Mouse (Mus musculus) intestine, embryonic 15.5 days (tissue): ENCODE results near the gene Mapkapk3. TPM values are rescaled to one million over a fixed set of nuclear protein-coding genes. Genes with fewer than 3 reads are reported as not detected.

Experiments used
- ATAC-seq: fragments of 200-750 bp; cut with Nextera tagmentation; 2 replicates; pipeline ENCODE4 v1.8.0; 2017; ENCODE audit warnings: moderate TSS enrichment, moderate library complexity
- H3K27ac ChIP-seq: fragments of 300-500 bp; sonication (generic); 2 replicates; pipeline ENCODE4 v1.5.1; 2015; ENCODE audit warnings: mild to moderate bottlenecking, inconsistent platforms
- H3K27me3 ChIP-seq: fragments of 300-500 bp; sonication (generic); replicated peaks from 2 replicates; pipeline ENCODE4 v1.6.1; 2015; ENCODE audit warnings: inconsistent platforms
- H3K36me3 ChIP-seq: fragments of 300-500 bp; sonication (generic); 2 replicates; pipeline ENCODE4 v1.6.1; 2015; ENCODE audit warnings: inconsistent platforms
- H3K4me1 ChIP-seq: fragments of 300-500 bp; sonication (generic); replicated peaks from 2 replicates; pipeline ENCODE4 v1.6.1; 2015; ENCODE audit warnings: inconsistent platforms
- H3K4me2 ChIP-seq: fragments of 300-500 bp; sonication (generic); replicated peaks from 2 replicates; pipeline ENCODE4 v1.6.1; 2015; ENCODE audit warnings: mild to moderate bottlenecking, inconsistent platforms
- H3K4me3 ChIP-seq: fragments of 300-500 bp; sonication (generic); replicated peaks from 2 replicates; pipeline ENCODE4 v1.5.1; 2015; ENCODE audit warnings: inconsistent platforms
- H3K9ac ChIP-seq: fragments of 300-500 bp; sonication (generic); 2 replicates; pipeline ENCODE4 v1.6.1; 2015; ENCODE audit warnings: inconsistent platforms
- H3K9me3 ChIP-seq: fragments of 300-500 bp; sonication (generic); 2 replicates; pipeline ENCODE4 v1.6.1; 2016; ENCODE audit warnings: inconsistent platforms
- WGBS: fragments of 180-500 bp; shearing (Covaris S2); methylation state at CpG from one replicate; pipeline ENCODE4 v1.1.7; 2015; 5-methylcytosine and 5-hydroxymethylcytosine counted together
- polyA plus RNA-seq: library from polyadenylated mRNA; unstranded; fragments of >200 nt; fragmentation: Nextera tagmentation; extraction: Ambion mirVana; gene quantifications from 2 replicates; pipeline ENCODE4 v1.2.1, GENCODE M21; 2015

Mapkapk3 gene
- polyA plus RNA-seq, 1 experiment from 2014 or later, result 34.8 TPM

DNA sequence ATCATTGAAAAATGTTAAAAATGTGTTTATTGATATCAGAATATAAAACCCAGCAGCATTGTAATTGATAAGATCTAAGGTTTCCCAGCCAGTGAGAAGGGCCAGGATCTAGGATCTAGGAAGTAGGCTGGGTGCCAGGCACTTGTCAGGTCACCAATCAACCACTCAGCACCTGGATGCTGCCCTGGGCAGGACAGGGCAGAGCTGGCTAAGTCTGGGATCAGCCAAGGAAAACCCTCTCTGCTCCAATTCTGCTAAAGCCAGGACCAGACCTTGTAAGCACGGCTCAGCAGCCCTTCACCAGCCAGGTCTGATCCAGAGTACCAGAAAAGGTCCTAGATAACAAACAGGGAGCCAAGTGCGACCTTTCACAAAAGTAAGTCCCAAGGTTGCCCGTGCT lies 34.8 kb downstream of the Mapkapk3 start:
- H3K4me3 ChIP-seq, result no peak overlapping the region
- H3K4me2 ChIP-seq, result no peak overlapping the region
- H3K9ac ChIP-seq, result no peak overlapping the region
- H3K27ac ChIP-seq, result no peak overlapping the region
- H3K9me3 ChIP-seq, result no peaks in the 10 kb centered on the region
- WGBS, result 83% methylated on average over 3 of the region's 3 CpGs
- no peaks in the 10 kb centered on the region for H3K36me3 ChIP-seq
- ATAC-seq, result no peak
- H3K4me1 ChIP-seq, result no peaks in the 10 kb centered on the region
- no peaks in the 10 kb centered on the region for H3K27me3 ChIP-seq

DNA sequence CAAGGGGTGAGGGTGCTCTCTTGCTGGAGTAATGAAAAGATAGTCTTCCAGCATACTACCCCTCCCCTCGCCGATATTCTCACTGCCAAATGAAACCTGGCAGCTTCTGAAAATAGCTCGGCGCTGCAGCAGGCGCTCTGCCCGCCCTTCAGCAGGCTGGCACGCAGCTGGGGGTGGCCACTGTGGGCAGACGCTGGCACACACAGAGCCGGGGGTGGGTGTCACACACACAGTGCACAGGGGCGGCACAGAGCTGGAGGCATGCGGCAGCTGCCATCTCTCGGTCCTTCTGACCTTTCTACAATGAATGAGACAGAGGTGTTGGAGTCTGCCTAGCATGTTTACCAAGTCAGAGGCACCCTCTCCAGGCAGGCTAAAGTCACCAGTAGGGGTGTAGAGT lies 35.2 kb downstream of the Mapkapk3 start:
- H3K4me3 ChIP-seq, result no peak overlapping the region
- ATAC-seq, result no peak
- H3K9me3 ChIP-seq, result no peaks in the 10 kb centered on the region
- no peaks in the 10 kb centered on the region for H3K4me1 ChIP-seq
- H3K36me3 ChIP-seq, result no peaks in the 10 kb centered on the region
- no peak overlapping the region for H3K27ac ChIP-seq
- 74% methylated on average over 12 of the region's 12 CpGs for WGBS
- no peaks in the 10 kb centered on the region for H3K27me3 ChIP-seq
- no peak overlapping the region for H3K4me2 ChIP-seq
- no peak overlapping the region for H3K9ac ChIP-seq

DNA sequence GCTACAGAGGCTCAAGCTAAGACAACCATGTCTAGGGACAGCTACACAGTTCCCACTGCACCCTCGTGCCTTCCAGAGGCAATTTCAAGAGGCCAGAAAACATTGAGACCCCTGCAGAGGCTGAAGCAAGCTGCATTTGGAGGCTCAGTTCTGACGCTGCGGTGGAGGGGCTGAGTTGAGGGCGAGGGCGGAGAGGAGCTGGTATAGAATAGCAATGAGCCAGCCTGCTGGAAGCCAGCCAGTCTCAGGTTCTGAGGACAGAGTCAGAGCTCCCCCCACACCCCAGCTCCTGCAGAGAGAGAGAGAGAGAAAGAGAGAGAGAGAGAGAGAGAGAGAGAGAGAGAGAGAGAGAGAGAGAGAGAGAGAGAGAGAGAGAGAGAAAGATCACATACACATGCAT lies 37.5 kb downstream of the Mapkapk3 start:
- no peak overlapping the region for H3K4me3 ChIP-seq
- no peaks in the 10 kb centered on the region for H3K9me3 ChIP-seq
- H3K4me1 ChIP-seq, result no peaks in the 10 kb centered on the region
- H3K27me3 ChIP-seq, result no peaks in the 10 kb centered on the region
- 28% methylated on average over 5 of the region's 5 CpGs for WGBS
- H3K4me2 ChIP-seq, result no peak overlapping the region
- H3K27ac ChIP-seq, result no peak overlapping the region
- no peak overlapping the region for H3K9ac ChIP-seq
- H3K36me3 ChIP-seq, result no peaks in the 10 kb centered on the region
- ATAC-seq, result no peak

DNA sequence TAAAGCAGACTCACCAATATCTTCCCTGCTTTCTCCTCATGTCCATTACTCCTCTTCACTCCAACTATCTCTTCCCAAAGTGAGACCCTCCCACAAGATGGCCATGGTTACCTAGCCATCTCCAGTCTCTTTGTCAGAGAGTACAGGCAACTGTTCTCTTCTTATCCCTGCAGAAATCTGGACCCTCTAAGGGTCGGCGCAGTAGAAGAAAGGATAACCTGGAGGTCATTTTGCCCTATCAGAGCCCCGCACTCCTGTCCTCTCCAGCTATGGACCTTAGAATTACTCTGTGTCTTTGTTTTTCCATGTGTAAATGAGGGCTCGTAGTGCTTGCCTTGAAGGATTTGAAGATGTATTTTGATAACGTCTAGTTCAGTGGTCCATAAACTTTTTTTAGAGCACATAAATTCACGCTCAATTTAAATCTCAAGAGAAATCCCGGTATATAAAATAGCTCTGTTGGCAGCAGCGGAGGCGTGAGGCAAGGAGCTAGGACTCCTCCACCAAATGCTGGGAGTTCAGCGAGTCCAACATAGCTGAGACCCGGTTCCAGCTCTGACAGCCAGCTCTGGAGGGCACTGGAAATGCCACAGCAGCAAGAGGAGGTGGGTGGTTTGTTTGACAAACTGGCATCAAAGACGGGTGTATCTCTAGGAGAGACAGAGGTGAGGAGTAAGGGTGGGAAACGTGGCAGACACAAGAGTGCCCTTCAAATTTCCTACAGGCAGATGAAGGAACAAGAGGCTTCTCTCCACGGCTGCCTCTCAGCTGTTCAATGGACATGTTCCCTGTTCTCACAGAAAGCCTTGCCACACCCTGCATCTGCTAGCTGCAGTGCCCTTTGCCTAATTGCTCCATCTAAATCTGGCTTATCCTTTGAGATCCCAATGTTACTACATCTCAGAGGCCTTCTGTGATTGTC lies 39.0 kb downstream of the Mapkapk3 start:
- no peaks in the 10 kb centered on the region for H3K4me1 ChIP-seq
- no peak overlapping the region for H3K4me3 ChIP-seq
- no peaks in the 10 kb centered on the region for H3K9me3 ChIP-seq
- H3K27me3 ChIP-seq, result no peaks in the 10 kb centered on the region
- H3K36me3 ChIP-seq, result no peaks in the 10 kb centered on the region
- 80% methylated on average over 14 of the region's 14 CpGs for WGBS
- H3K4me2 ChIP-seq, result no peak overlapping the region
- H3K27ac ChIP-seq, result no peak overlapping the region
- ATAC-seq, result no peak
- no peak overlapping the region for H3K9ac ChIP-seq

DNA sequence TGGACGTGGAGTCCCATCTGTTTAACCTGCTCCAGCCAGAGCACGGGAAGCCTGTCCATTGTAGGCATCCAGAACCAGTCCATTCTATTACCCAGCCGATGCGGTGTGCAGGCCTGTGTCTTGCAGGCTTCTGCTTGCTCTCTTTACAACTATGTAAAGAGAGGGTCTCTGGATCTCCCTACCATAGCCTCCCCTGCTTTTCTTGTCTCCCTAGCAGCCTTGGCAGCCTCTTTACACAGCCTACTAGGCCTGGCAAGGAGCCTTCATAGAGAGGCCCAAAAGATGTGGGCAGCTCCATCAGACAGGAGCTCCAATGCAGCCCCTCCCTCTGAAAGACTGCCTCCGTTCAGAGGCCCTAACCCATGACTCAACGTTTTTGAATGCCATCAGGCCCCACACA lies 40.5 kb downstream of the Mapkapk3 start:
- no peaks in the 10 kb centered on the region for H3K4me1 ChIP-seq
- H3K4me3 ChIP-seq, result no peak overlapping the region
- no peak overlapping the region for H3K27ac ChIP-seq
- no peak overlapping the region for H3K9ac ChIP-seq
- no peaks in the 10 kb centered on the region for H3K9me3 ChIP-seq
- H3K36me3 ChIP-seq, result no peaks in the 10 kb centered on the region
- no peaks in the 10 kb centered on the region for H3K27me3 ChIP-seq
- ATAC-seq, result no peak
- no peak overlapping the region for H3K4me2 ChIP-seq
- 70% methylated on average over 6 of the region's 6 CpGs for WGBS

DNA sequence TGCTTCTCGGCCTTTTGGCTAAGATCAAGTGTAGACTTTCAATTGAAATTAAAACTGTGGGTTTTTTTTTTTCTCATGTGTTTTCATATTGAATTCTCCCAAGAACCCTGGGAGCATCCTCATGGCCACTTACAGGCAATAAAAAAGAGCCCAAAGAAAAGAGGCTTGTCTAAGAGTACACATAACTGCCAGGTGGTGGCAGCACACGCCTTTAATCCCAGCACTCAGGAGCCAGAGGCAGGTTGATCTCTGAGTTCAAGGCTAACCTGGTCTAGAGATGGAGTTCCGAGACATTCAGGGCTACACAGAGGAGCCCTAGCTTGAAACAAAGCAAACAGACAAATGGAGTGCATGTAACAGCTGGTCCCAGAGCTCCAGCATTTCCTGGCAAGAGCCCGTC lies 43.5 kb downstream of the Mapkapk3 start:
- no peaks in the 10 kb centered on the region for H3K4me1 ChIP-seq
- ATAC-seq, result no peak
- H3K27me3 ChIP-seq, result no peaks in the 10 kb centered on the region
- H3K4me3 ChIP-seq, result no peak overlapping the region
- H3K4me2 ChIP-seq, result no peak overlapping the region
- H3K9me3 ChIP-seq, result no peaks in the 10 kb centered on the region
- 61% methylated on average over 4 of the region's 4 CpGs for WGBS
- no peak overlapping the region for H3K27ac ChIP-seq
- H3K36me3 ChIP-seq, result no peaks in the 10 kb centered on the region
- H3K9ac ChIP-seq, result no peak overlapping the region

DNA sequence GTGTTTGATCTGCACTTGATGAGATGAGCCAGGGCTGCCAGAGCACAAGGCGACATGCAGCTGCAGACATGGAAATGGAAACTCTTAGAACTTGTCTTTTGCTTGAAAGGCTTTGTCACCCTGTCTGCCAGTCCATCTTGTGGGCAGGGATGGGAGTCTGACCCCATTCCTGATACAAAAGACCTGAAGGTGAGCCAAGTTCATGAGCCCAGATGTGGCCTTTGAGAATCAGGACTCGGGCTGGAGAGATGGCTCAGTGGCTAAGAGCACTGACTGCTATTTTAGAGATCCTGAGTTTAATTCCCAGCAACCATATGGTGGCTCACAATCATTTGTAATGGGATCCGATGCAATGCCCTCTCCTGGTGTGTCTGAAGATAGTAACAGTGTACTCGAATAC lies 44.4 kb downstream of the Mapkapk3 start:
- Histone ChIP-seq H3K27me3 (no peaks in the 10 kb centered on the region), H3K4me3 (no peak overlapping the region), H3K4me2 (no peak overlapping the region), H3K27ac (no peak overlapping the region), H3K4me1 (no peaks in the 10 kb centered on the region), H3K9me3 (no peaks in the 10 kb centered on the region), H3K36me3 (no peaks in the 10 kb centered on the region), H3K9ac (no peak overlapping the region)
- WGBS, result 80% methylated on average over 4 of the region's 4 CpGs
- ATAC-seq, result no peak

DNA sequence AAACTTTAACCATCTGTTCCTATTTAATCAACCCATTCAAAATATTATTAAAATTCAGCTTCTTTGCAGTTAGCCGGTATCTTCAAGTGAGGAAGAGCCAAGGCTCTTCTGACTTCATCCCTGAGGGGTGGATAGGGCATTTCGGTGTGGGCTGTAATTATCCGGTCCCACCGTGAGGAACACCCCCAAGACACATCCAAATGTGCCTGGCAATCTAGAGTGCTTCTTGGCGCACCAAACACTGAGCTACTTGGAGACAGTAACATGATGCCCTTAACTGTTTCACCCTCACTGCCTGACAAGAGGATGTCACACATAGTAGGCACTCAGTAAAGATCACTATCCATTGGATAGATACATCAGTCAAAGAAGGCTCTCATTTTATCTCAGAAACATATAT lies 53.5 kb downstream of the Mapkapk3 start:
- H3K27ac ChIP-seq, result no peak overlapping the region
- no peak overlapping the region for H3K9ac ChIP-seq
- no peak for ATAC-seq
- WGBS, result 71% methylated on average over 5 of the region's 5 CpGs
- no peaks in the 10 kb centered on the region for H3K9me3 ChIP-seq
- peaks cover 5% of the 10 kb centered on the region; the same call in 1 of the 2 replicates for H3K4me1 ChIP-seq
- H3K36me3 ChIP-seq, result no peaks in the 10 kb centered on the region
- H3K4me3 ChIP-seq, result no peak overlapping the region
- peaks cover 69% of the 10 kb centered on the region for H3K27me3 ChIP-seq
- H3K4me2 ChIP-seq, result no peak overlapping the region

DNA sequence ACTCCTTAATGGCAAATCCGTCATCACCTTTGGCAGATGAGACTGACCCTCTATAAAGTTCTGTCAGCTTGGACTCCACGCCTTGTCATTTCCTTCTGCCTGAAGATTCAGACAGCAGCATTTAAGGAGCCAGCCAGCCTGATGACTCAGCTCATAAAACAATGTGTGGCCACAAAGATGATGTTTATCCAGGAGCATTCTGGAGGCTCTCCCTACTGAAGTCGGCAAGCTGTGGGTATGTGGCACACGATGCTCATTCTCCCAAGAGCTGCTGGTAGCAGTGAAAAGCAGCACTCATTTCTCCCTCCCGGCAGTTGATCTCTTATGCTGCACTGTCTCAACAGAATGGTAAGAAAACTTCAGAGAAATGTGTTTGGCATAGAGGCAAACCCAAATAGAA lies 54.4 kb downstream of the Mapkapk3 start:
- 57% methylated on average over 5 of the region's 5 CpGs for WGBS
- no peak for ATAC-seq
- Histone ChIP-seq H3K9me3 (no peaks in the 10 kb centered on the region), H3K27me3 (peaks cover 72% of the 10 kb centered on the region), H3K27ac (no peak overlapping the region), H3K4me1 (peaks cover 8% of the 10 kb centered on the region; the same call in 1 of the 2 replicates), H3K4me2 (no peak overlapping the region), H3K36me3 (no peaks in the 10 kb centered on the region), H3K4me3 (no peak overlapping the region), H3K9ac (no peak overlapping the region)

DNA sequence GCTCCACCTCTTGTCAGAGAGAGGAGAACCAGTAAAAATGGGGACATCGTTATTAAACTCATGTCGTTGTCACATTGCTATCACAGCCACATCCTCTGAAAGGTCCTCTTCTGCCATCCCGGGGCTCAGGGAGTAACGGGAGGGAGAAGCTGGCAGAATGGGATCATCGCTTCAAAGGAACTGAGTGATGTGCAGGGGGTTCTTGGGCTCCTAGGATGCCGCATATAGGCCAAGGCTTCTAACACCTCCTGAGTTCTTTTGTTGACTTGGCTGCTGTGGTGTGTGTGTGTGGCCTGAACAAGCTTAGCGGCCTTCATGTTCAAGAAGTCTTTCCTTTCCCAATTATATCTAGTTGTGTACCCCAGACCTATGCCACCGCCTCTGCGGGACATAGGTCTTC lies 57.5 kb downstream of the Mapkapk3 start:
- H3K9me3 ChIP-seq, result no peaks in the 10 kb centered on the region
- peaks cover 8% of the 10 kb centered on the region; the same call in 1 of the 2 replicates for H3K4me1 ChIP-seq
- no peaks in the 10 kb centered on the region for H3K36me3 ChIP-seq
- H3K4me2 ChIP-seq, result peak overlapping the region; percentile 99
- no peak overlapping the region for H3K27ac ChIP-seq
- H3K27me3 ChIP-seq, result peaks cover 71% of the 10 kb centered on the region
- H3K4me3 ChIP-seq, result peak overlapping the region; percentile 54
- WGBS, result 23% methylated on average over 9 of the region's 9 CpGs
- no peak for ATAC-seq
- no peak overlapping the region for H3K9ac ChIP-seq

DNA sequence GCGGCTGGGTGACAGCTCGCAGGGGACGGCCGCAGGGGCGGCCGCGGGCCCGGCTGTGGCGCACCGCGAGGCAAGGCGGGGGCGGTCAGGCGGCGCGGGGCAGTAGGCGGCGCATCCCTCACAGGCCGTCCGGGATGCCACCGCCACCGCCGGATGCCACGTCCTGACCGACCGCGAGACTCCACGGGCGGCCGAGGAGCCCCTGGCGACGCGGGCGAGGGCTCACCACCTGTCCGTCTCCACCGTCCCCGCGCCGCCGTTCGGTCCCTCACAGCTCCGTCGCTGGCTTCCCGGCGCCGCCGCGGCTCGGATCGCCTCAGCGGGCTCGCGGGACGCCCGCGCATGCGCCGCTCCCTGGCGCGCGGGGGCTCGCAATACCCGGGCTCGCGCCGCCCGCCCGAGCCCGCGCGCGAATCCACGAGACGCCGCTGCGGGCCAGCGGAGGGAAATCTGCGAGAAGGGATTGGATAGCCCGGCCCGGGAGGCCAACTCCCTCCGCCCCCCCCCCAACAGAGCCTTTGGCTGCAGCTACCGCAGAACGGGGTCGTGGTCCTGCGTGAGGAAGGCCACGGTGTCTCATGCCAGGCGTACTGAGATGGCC lies 58.0 kb downstream of the Mapkapk3 start, which contains the start of gene Dock3:
Dock3 (minus strand) TSS at position 371 of the 601 bp plus-strand sequence.
- H3K4me2 ChIP-seq, result peak within 1 kb of the TSS; percentile 99
- under 1% methylated on average over 75 of the region's 87 CpGs for WGBS
- peaks cover 66% of the 10 kb centered on the region for H3K27me3 ChIP-seq
- H3K9ac ChIP-seq, result peak within 1 kb of the TSS; percentile 41
- H3K36me3 ChIP-seq, result no peaks in the 10 kb centered on the region
- H3K27ac ChIP-seq, result no peak within 1 kb of the TSS
- H3K4me1 ChIP-seq, result peaks cover 8% of the 10 kb centered on the region; the same call in 1 of the 2 replicates
- H3K9me3 ChIP-seq, result no peaks in the 10 kb centered on the region
- peak within 1 kb of the TSS; percentile 54 for H3K4me3 ChIP-seq
- ATAC-seq, result peak; percentile 94

DNA sequence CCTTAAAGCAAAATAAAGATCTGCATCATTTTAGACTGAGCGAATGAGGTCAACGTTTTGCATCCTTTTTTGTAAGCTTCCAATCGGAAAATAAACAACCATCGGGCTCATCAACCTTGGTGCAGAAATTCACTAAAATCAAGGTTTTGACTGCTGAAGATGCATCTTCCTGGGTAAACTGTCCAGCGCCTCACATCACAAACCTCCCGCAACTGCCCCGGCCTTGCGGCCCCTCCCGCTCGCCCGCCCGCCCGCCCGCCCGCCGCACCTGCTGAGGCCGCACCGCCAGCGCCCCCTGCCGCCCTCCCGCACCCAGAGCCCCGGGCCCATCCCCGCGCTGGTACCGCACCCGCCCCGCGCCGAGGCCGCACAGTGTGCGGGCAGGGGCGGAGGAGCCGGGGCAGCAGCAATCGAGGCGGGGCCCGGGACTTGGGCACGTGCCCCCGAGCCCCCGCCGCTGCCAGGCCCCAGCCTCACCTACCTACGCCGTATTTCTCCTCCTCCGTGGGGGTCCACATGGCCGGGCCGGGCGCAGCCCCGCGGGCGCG lies 58.6 kb downstream of the Mapkapk3 start:
- WGBS, result 2% methylated on average over 31 of the region's 50 CpGs
- peaks cover 63% of the 10 kb centered on the region for H3K27me3 ChIP-seq

More for the DNA sequence above, 58.6 kb downstream of the Mapkapk3 start:
- H3K4me1 ChIP-seq, result peaks cover 8% of the 10 kb centered on the region; the same call in 1 of the 2 replicates
- no peaks in the 10 kb centered on the region for H3K9me3 ChIP-seq
- peak overlapping the region; percentile 54 for H3K4me3 ChIP-seq
- no peaks in the 10 kb centered on the region for H3K36me3 ChIP-seq
- peak overlapping the region; percentile 41 for H3K9ac ChIP-seq
- H3K4me2 ChIP-seq, result peak overlapping the region; percentile 99
- no peak overlapping the region for H3K27ac ChIP-seq
- peak; percentile 71 for ATAC-seq
